Mouse (Mus musculus): ENCODE data around the gene Il12rb1.

GRCm38 (mm10) chr8:70792700-70793099 lies 15.5 kb upstream of the Il12rb1 start:
- TF ChIP-seq CTCF (IDR thresholded peaks at IDR 0.05; ENCODE audit: borderline replicate concordance, extremely low read depth, insufficient read depth, insufficient read length) (no peak), POLR2A (IDR thresholded peaks at IDR 0.05; ENCODE audit: borderline replicate concordance, extremely low read depth, insufficient read depth, insufficient read length, poor library complexity, severe bottlenecking) (no peak)

Measured in brain, embryonic 14.5 days (tissue).